13 mouse cellular contexts compared by ENCODE assay signal in genomic region chr2:109989196-109989595, GRCm38 (mm10). TPM values are rescaled to one million over a fixed set of nuclear protein-coding genes. Genes with fewer than 3 reads are reported as not detected.
DNase-seq lines count a peak whose midpoint lies in the region; ATAC-seq lines count a peak whose summit lies in the region.
"Had no signal": no experiment of that assay in that cellular context is flagged by ENCODE, and none has a peak within 500 bp of the region (broad histone marks: within the 10 kb centered on the region; RNA-seq: fewer than 3 reads in every experiment).

No protein-coding gene starts in this region.

- no peaks in the 10 kb centered on the region for H3K36me3 ChIP-seq in heart, embryonic 14.5 days (ENCODE audit: control insufficient read depth, insufficient read depth, low read length)
- no peaks in the 10 kb centered on the region for H3K36me3 ChIP-seq in hindbrain, embryonic 12.5 days
- no peaks in the 10 kb centered on the region for H3K36me3 ChIP-seq in midbrain, embryonic 12.5 days

- H3K4me2 ChIP-seq in heart, embryonic 14.5 days (ENCODE audit: low read length), result peak overlapping the region; percentile 30
- no peak overlapping the region for H3K4me2 ChIP-seq in hindbrain, embryonic 12.5 days (replicated peaks)
- H3K4me2 ChIP-seq in midbrain, embryonic 12.5 days (replicated peaks), result no peak overlapping the region

- no peak overlapping the region; the same call in 1 of the 2 replicates for H3K9ac ChIP-seq in heart, embryonic 14.5 days (ENCODE audit: low read length)
- no peak overlapping the region for H3K9ac ChIP-seq in hindbrain, embryonic 12.5 days
- H3K9ac ChIP-seq in midbrain, embryonic 12.5 days (replicated peaks), result no peak overlapping the region

- H3K4me3 ChIP-seq in heart, embryonic 14.5 days (ENCODE audit: control insufficient read depth in 1 of 2, insufficient read depth in 1 of 2, low read depth in 1 of 2, low read length in 2 of 2), result no peak overlapping the region
- H3K4me3 ChIP-seq in hindbrain, embryonic 12.5 days, result no peak overlapping the region
- H3K4me3 ChIP-seq in midbrain, embryonic 12.5 days, result no peak overlapping the region
- H3K4me3 ChIP-seq: gastrocnemius, adult 2 months had no signal

- H3K27ac ChIP-seq in heart, embryonic 14.5 days (replicated peaks in 1 of 2; ENCODE audit: control insufficient read depth in 1 of 2, insufficient read depth in 1 of 2, low read depth in 2 of 2, low read length in 2 of 2), result peak overlapping the region; percentile 50; a peak in 2 of 4 replicates
- H3K27ac ChIP-seq in hindbrain, embryonic 12.5 days, result peak overlapping the region; percentile 41; the same call in 1 of the 2 replicates
- H3K27ac ChIP-seq in midbrain, embryonic 12.5 days (replicated peaks), result 0 out of 2 replicates have a peak overlapping the region, but pooled peaks have one; percentile 40
- H3K27ac ChIP-seq: gastrocnemius, adult 2 months had no signal

- no peaks in the 10 kb centered on the region for H3K9me3 ChIP-seq in heart, embryonic 14.5 days (ENCODE audit: control insufficient read depth, low read length)
- no peaks in the 10 kb centered on the region for H3K9me3 ChIP-seq in hindbrain, embryonic 12.5 days (replicated peaks)
- H3K9me3 ChIP-seq in midbrain, embryonic 12.5 days, result no peaks in the 10 kb centered on the region

- DNase-seq in heart, postnatal 14 days, result no peak
- DNase-seq in embryo, embryonic 10 days (ENCODE audit: low spot score), result peak; percentile 85
- no peak for DNase-seq in thymus, postnatal 25 days
- DNase-seq in layer of hippocampus, postnatal 10 days (ENCODE audit: low spot score in 2 of 2), result no peak
- DNase-seq in liver, result no peak
- DNase-seq: cerebellum, adult 11-12 months; gastrocnemius, adult 2 months; layer of hippocampus, postnatal 36 days had no signal

- H3K27me3 ChIP-seq in heart, embryonic 14.5 days (ENCODE audit: control insufficient read depth, insufficient read depth, low read length), result no peaks in the 10 kb centered on the region
- H3K27me3 ChIP-seq in hindbrain, embryonic 12.5 days, result no peaks in the 10 kb centered on the region
- no peaks in the 10 kb centered on the region for H3K27me3 ChIP-seq in midbrain, embryonic 12.5 days
- H3K27me3 ChIP-seq: CH12.LX had no signal

- intact Hi-C loops in heart, postnatal 14 days (cut with DNase I), result no loop called here

- H3K4me1 ChIP-seq in heart, embryonic 14.5 days (ENCODE audit: control insufficient read depth in 2 of 2, insufficient read depth in 2 of 2, low read length in 2 of 2), result peaks cover 22 to 56% of the 10 kb centered on the region in 2 experiments
- H3K4me1 ChIP-seq in hindbrain, embryonic 12.5 days, result peaks cover 33% of the 10 kb centered on the region
- peaks cover 27% of the 10 kb centered on the region for H3K4me1 ChIP-seq in midbrain, embryonic 12.5 days

- 4% methylated on average over 3 of the region's 3 CpGs for WGBS in heart, embryonic 14.5 days
- 3% methylated on average over 3 of the region's 3 CpGs for WGBS in hindbrain, embryonic 12.5 days
- WGBS in midbrain, embryonic 12.5 days, result under 1% methylated on average over 3 of the region's 3 CpGs

- no peak for ATAC-seq in heart, embryonic 14.5 days (ENCODE audit: insufficient number of reproducible peaks, insufficient read depth, low FRiP score, low read depth)
- ATAC-seq in hindbrain, embryonic 12.5 days (ENCODE audit: low FRiP score), result peak; percentile 83
- ATAC-seq in midbrain, embryonic 12.5 days (ENCODE audit: low FRiP score, low read depth), result peak; percentile 80
- ATAC-seq: activated CD4-positive, CD25-positive, alpha-beta regulatory T cell, adult 4 months had no signal

RNA-seq across cellular contexts. Expression of gene Ccdc34, which starts 28.4 kb away (rescaled TPM):
- polyA plus RNA-seq in heart, embryonic 14.5 days (2014; fragmentation: Nextera tagmentation; extraction: Ambion mirVana), result 25.4 and 27.8 TPM in 2 replicates
- 1 to 10 TPM; 7.3 to 9.2 TPM for total RNA-seq in heart, postnatal 14 days (2021)
- 47.5 and 51.8 TPM in 2 replicates for polyA plus RNA-seq in hindbrain, embryonic 12.5 days (2016; fragmentation: Nextera tagmentation; extraction: Ambion mirVana)
- polyA plus RNA-seq in midbrain, embryonic 12.5 days (2016; fragmentation: Nextera tagmentation; extraction: Ambion mirVana), result 55.8 and 61.8 TPM in 2 replicates
- total RNA-seq in layer of hippocampus, postnatal 10 days (2021), result 10 to 100 TPM; 24.3 to 25.5 TPM
